Mouse (Mus musculus) stomach, embryonic 16.5 days (tissue): ENCODE data around the gene Slc25a21. TPM values are rescaled to one million over a fixed set of nuclear protein-coding genes. Genes with fewer than 3 reads are reported as not detected.

ENCODE experiments used
- ATAC-seq: fragments of 200-750 bp; cut with Nextera tagmentation; 2 replicates; pipeline ENCODE4 v1.8.0; 2017; ENCODE audit warnings: moderate number of reproducible peaks, moderate TSS enrichment; ENCODE audit not compliant: insufficient read depth, low FRiP score
- H3K27ac ChIP-seq: fragments of 300-500 bp; sonication (generic); 2 replicates; pipeline ENCODE4 v1.5.1; 2014; ENCODE audit warnings: low read length
- H3K27me3 ChIP-seq: fragments of 300-500 bp; sonication (generic); 2 replicates; pipeline ENCODE4 v1.6.1; 2014; ENCODE audit warnings: low read length, control low read depth, mixed read lengths; ENCODE audit not compliant: control insufficient read depth, insufficient read depth
- H3K36me3 ChIP-seq: fragments of 300-500 bp; sonication (generic); 2 replicates; pipeline ENCODE4 v1.6.1; 2014; ENCODE audit warnings: low read length; ENCODE audit not compliant: control insufficient read depth, insufficient read depth
- H3K4me1 ChIP-seq: fragments of 300-500 bp; sonication (generic); 2 replicates; pipeline ENCODE4 v1.6.1; 2014; ENCODE audit warnings: low read length, control low read depth, mixed read lengths; ENCODE audit not compliant: control insufficient read depth, insufficient read depth
- H3K4me2 ChIP-seq: fragments of 300-500 bp; sonication (generic); 2 replicates; pipeline ENCODE4 v1.6.1; 2014; ENCODE audit warnings: low read depth, low read length, mixed read lengths
- H3K4me3 ChIP-seq: fragments of 300-500 bp; sonication (generic); replicated peaks from 2 replicates; pipeline ENCODE4 v1.5.1; 2014; ENCODE audit warnings: mild to moderate bottlenecking, low read length
- H3K9ac ChIP-seq: fragments of 300-500 bp; sonication (generic); 2 replicates; pipeline ENCODE4 v1.6.1; 2014; ENCODE audit warnings: low read length
- H3K9me3 ChIP-seq: fragments of 300-500 bp; sonication (generic); replicated peaks from 2 replicates; pipeline ENCODE4 v1.6.1; 2016; ENCODE audit warnings: low read length, control low read depth; ENCODE audit not compliant: control insufficient read depth
- WGBS: fragments of 180-500 bp; shearing (Covaris S2); extraction: QIAGEN DNeasy Blood & Tissue Kit; methylation state at CpG from one replicate; pipeline ENCODE4 v1.1.7; 2014; 5-methylcytosine and 5-hydroxymethylcytosine counted together
- polyA plus RNA-seq: library from polyadenylated mRNA; unstranded; fragments of >200 nt; fragmentation: Nextera tagmentation; extraction: Ambion mirVana; gene quantifications from 2 replicates; pipeline ENCODE4 v1.2.1, GENCODE M21; 2015

The Slc25a21 gene
- polyA plus RNA-seq, 1 experiment from 2014 or later = 3.3 TPM

- Histone ChIP-seq H3K27ac (no peak overlapping the region), H3K4me3 (no peak overlapping the region), H3K4me2 (no peak overlapping the region), H3K36me3 (no peaks in the 10 kb centered on the region), H3K9me3 (no peaks in the 10 kb centered on the region), H3K4me1 (no peaks in the 10 kb centered on the region), H3K9ac (no peak overlapping the region), H3K27me3 (no peaks in the 10 kb centered on the region)
- ATAC-seq = no peak
- WGBS = 25% methylated on average over 11 of the region's 11 CpGs
Observed at GRCm38 (mm10) chr12:57009010-57009409, 188.3 kb downstream of the Slc25a21 start.

- WGBS = 8% methylated on average over 5 of the region's 5 CpGs
- Histone ChIP-seq H3K4me2 (no peak overlapping the region), H3K9me3 (no peaks in the 10 kb centered on the region), H3K4me3 (no peak overlapping the region), H3K9ac (no peak overlapping the region), H3K27ac (no peak overlapping the region), H3K4me1 (no peaks in the 10 kb centered on the region), H3K36me3 (no peaks in the 10 kb centered on the region), H3K27me3 (0 out of 2 replicates have a peak, but pooled peaks cover 3% of the 10 kb centered on the region)
- ATAC-seq = no peak
Observed at GRCm38 (mm10) chr12:56986049-56986448, 211.2 kb downstream of the Slc25a21 start.

GRCm38 (mm10) chr12:56982066-56982626 is 215.1 kb downstream of the Slc25a21 start:
- no peak for ATAC-seq
- 73% methylated on average over 15 of the region's 18 CpGs for WGBS

GRCm38 (mm10) chr12:56975256-56975655 is 222.0 kb downstream of the Slc25a21 start:
- Histone ChIP-seq H3K9me3 (no peaks in the 10 kb centered on the region), H3K4me1 (no peaks in the 10 kb centered on the region), H3K9ac (no peak overlapping the region), H3K27ac (no peak overlapping the region), H3K4me3 (no peak overlapping the region), H3K4me2 (no peak overlapping the region), H3K36me3 (no peaks in the 10 kb centered on the region), H3K27me3 (no peaks in the 10 kb centered on the region)
- ATAC-seq = no peak
- 89% methylated on average over 6 of the region's 6 CpGs for whole genome bisulfite sequencing

More at GRCm38 (mm10) chr12:56982066-56982626, 215.1 kb downstream of the Slc25a21 start:
- Histone ChIP-seq H3K4me2 (no peak overlapping the region), H3K36me3 (no peaks in the 10 kb centered on the region), H3K4me3 (no peak overlapping the region), H3K4me1 (no peaks in the 10 kb centered on the region), H3K27ac (no peak overlapping the region), H3K9ac (no peak overlapping the region), H3K9me3 (no peaks in the 10 kb centered on the region), H3K27me3 (0 out of 2 replicates have a peak, but pooled peaks cover 3% of the 10 kb centered on the region)

DNA sequence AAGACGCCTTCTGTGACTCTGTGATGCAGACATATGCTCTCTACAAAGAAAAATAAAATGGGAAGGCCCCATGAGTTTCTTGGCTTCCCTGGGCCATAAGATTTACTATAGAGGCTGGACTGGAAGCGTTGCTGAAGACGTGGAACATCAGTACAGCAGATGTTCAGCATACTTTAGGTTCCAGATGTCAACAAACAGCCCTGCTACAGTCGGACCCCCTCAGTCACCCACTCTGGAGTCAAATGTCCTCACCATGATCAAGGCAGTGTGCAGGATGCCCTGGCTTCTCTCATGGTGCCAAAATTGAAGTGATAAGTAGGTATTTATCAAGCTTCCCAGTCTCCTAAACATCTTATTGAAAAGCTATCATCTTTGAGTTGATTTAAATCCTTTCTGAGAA is 234.0 kb downstream of the Slc25a21 start:
- Histone ChIP-seq H3K27ac (no peak overlapping the region), H3K9ac (no peak overlapping the region), H3K27me3 (no peaks in the 10 kb centered on the region), H3K4me3 (no peak overlapping the region), H3K36me3 (no peaks in the 10 kb centered on the region), H3K4me1 (peaks cover under 1% of the 10 kb centered on the region; the same call in 1 of the 2 replicates), H3K4me2 (no peak overlapping the region), H3K9me3 (no peaks in the 10 kb centered on the region)
- ATAC-seq = no peak
- 39% methylated on average over 4 of the region's 4 CpGs for WGBS

- Histone ChIP-seq H3K4me1 (peaks cover 3% of the 10 kb centered on the region; the same call in 1 of the 2 replicates), H3K4me3 (peak overlapping the region; percentile 22; the same call in 1 of the 2 replicates), H3K9me3 (no peaks in the 10 kb centered on the region), H3K36me3 (no peaks in the 10 kb centered on the region), H3K27me3 (no peaks in the 10 kb centered on the region), H3K9ac (no peak overlapping the region), H3K4me2 (peak overlapping the region; percentile 45), H3K27ac (no peak overlapping the region)
- 31% methylated on average over 9 of the region's 9 CpGs for WGBS
- no peak for ATAC-seq
Observed at GRCm38 (mm10) chr12:56959230-56960051, 237.8 kb downstream of the Slc25a21 start.

DNA sequence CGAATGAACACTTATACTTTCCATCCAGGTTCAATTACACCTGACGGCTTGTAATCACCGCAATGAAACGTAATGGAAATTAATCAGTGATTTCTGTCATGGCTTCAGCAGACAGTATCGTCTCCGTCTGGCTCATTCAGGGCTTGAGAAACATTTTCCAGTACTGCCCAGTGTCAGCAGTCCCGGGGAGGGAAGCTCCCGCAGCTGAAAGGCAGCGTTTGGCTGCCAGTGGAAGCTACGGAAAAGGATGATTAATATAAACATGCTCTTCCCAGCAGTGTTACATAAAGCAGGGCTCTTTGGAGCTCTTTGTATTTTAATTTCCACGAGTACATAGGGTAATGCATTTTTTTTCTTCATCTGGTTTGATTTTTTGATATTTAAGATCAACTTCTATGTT is 239.0 kb downstream of the Slc25a21 start:
- Histone ChIP-seq H3K4me2 (peak overlapping the region; percentile 32), H3K9ac (no peak overlapping the region), H3K36me3 (no peaks in the 10 kb centered on the region), H3K27ac (no peak overlapping the region; the same call in 1 of the 2 replicates), H3K9me3 (no peaks in the 10 kb centered on the region), H3K4me1 (peaks cover 3% of the 10 kb centered on the region; the same call in 1 of the 2 replicates), H3K4me3 (no peak overlapping the region), H3K27me3 (no peaks in the 10 kb centered on the region)
- ATAC-seq = peak; percentile 56; the same call in 1 of the 2 replicates
- 28% methylated on average over 11 of the region's 11 CpGs for WGBS

DNA sequence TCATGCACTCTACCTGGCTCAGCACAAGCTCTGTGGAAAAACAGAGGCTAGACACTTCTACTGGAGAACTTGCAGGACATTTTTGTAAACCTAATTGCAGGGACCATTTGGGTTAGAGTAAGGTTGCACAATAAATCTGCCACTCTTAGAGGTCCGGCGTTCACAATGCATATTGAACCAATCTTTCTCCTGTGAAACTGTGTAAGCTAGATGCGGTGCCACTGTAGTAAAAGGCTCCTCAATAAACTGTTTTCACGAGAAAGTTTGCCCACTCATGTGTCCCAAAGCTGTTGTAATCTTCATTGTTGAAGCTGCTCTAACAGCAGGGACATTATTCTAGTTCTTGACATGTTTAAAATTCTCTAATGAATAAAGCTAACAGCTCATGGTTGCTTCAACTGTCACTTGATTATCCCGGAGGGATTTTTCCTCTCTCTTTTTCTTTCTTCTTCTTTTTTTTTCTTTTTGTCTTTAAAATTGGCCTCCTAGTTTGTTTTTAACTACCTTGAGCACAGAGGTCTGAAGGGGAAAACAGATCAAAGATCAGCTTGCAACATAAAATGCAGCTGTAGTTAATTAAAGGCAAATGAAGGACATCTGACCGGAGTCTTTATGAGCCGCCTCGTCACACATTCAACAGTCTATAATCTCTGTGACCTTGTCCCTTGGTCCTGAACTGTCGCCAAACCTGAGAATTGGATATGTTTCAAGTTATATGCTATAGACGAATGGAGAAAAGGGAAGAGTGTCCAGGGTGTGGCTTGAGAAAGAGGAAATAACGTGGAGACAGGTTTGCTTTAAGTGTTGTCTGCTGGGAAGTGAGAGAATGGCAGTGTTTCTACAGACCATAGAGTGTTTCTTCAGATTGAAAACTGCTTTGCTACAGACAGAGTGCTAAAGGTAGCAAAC is 245.3 kb downstream of the Slc25a21 start:
- Histone ChIP-seq H3K27me3 (no peaks in the 10 kb centered on the region), H3K9me3 (no peaks in the 10 kb centered on the region), H3K9ac (no peak overlapping the region), H3K4me1 (no peaks in the 10 kb centered on the region), H3K4me2 (no peak overlapping the region), H3K36me3 (no peaks in the 10 kb centered on the region), H3K27ac (no peak overlapping the region), H3K4me3 (no peak overlapping the region)
- no peak for ATAC-seq
- WGBS = 59% methylated on average over 11 of the region's 11 CpGs
